Mouse (Mus musculus) layer of hippocampus, adult 8-10 months (tissue): ENCODE data around the gene Mapk1. TPM values are rescaled to one million over a fixed set of nuclear protein-coding genes. Genes with fewer than 3 reads are reported as not detected.

Experiments
- DNase-seq, 2 experiments: peaks; one replicate each; pipeline ENCODE4 v3.0.0; 2022; ENCODE audit warnings: low spot score in 2 of 2
- total RNA-seq, 4 experiments: library from RNA; stranded (reverse); gene quantifications; 2 replicates each; pipeline ENCODE4 v1.2.4; 2022

Mapk1 gene
- total RNA-seq, 4 experiments from 2014 or later: 461 to 545 (median 499) TPM

- no peak for DNase-seq
Measured at GRCm38 (mm10) chr16:17015111-17015852, 32.1 kb downstream of the Mapk1 start.

GRCm38 (mm10) chr16:17015853-17016230 lies 32.7 kb downstream of the Mapk1 start:
- no peak for DNase-seq

- DNase-seq: no peak
Measured at GRCm38 (mm10) chr16:17018071-17018470, 34.9 kb downstream of the Mapk1 start.

GRCm38 (mm10) chr16:17024469-17025148 lies 41.4 kb downstream of the Mapk1 start:
- DNase-seq: no peak

- no peak for DNase-seq
Measured at GRCm38 (mm10) chr16:17029971-17030695, 47.0 kb downstream of the Mapk1 start.

DNA sequence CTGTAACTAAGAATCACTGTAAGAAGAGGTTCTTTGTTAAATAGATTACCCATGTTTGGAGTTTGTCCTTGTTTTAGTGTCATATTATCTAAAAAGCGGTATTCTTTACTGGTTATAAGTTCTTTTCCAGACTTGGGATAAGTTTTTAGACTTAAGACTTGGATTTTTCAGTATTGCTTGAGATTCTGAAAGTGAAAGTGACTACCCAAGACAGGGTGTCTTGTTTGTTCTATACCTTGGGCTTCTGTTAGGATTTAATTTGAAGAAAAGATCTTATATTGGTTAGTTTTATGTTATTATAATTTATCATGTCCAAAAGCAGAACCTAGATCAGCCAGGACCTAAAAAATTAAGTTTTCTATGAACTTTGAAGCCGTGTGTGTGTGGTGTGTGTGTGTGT lies 50.6 kb downstream of the Mapk1 start:
- no peak for DNase-seq

DNA sequence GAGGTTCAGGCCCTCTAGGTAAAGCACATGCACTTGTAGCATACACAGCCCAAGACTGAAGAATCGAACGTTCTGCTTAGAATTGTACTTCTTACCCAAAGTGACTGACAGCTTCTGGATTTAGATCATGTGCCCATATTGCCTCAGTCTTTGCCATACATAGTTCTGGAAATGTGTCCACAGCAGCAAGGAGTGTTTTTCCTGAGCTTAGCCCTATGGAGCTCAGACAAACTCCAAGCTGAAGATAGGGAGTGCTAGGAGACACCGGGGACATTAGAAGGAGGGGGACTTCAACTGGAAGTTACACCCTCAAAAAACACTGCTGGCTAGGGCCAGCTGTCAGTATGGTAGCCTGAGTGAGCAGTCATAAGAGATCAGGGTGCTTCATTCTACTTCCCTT lies 57.5 kb downstream of the Mapk1 start:
- DNase-seq: no peak

DNA sequence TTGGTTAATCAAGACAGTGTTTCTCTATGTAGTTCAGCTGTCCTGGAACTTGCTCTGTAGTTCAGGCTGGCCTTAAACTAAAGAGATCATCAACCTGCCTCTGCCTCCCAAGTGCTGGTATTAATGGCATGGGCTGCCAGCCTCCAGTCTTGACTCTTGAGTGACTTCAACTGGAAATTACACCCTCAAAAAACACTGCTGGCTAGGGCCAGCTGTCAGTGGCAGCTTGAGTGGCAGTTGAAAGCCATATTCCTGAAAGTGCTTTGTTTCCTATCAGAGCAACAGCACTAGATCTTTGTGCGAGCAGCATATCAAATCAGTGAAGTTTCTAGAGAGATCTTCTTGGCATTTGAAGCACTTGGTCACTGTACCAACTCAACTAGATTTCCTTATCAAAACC lies 58.2 kb downstream of the Mapk1 start:
- no peak for DNase-seq

DNA sequence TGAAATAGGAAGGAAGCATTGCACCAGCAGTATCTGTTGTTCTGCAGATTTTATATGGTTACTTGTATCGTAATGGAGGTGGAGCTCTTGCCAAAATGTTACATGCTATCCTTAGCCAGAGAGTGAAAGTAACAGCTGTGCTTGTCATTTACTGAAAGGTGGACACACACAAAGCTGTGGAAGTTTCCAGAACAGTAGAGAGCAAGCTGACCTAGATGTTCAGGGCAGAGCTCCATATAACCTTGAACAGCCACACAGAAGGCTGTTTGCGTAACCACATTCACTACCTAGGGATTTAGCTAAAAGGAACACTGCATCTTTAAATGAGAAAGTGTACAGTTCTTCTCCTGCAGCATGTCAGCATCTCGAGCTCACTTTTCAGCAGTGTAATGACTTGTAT lies 61.1 kb downstream of the Mapk1 start:
- DNase-seq: no peak

GRCm38 (mm10) chr16:17045287-17045686 lies 62.1 kb downstream of the Mapk1 start:
- no peak for DNase-seq

DNA sequence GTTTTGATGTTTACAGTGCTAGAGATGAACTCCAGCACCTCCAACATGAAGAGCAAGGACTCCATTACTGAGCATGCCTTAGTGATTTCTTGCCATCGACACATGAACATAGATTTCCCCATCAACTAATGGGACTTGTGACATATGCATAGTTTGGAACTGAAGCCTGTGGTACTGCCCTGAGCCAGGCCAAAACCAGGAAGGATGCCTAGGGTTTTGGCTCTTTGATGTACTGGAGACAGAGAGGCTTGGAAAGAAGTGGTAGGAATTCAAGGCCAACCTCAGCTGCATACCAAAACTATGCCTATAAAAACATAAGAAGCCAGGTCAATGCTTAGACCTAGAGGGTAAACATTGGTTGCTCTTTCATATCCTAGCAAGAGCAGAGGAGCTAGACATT lies 66.7 kb downstream of the Mapk1 start:
- no peak for DNase-seq

- no peak for DNase-seq
Measured at GRCm38 (mm10) chr16:17052087-17052486, 68.9 kb downstream of the Mapk1 start.

DNA sequence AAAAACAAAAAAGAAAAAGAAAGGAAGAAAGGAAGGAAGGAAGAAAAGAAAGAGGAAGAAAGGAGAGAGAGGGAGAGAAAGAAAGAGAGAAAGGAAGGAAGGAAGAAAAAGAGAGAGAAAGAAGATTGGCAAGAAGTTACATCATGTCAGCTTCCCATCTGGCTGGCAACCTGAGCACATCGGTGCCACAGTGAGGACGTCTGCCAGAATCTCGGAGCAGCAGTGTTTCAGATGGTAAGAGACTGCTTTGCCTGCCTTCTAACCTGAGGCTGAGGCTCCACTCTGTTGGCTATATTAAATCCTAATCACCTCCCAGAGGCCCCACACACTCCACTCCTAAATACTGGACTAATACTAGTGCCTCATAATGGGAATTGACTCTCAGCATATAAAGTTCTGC lies 70.7 kb downstream of the Mapk1 start:
- DNase-seq: no peak

- peak; percentile 67 to 72 for DNase-seq
Measured at GRCm38 (mm10) chr16:17055584-17055983, 72.4 kb downstream of the Mapk1 start.

GRCm38 (mm10) chr16:17062338-17062737 lies 79.2 kb downstream of the Mapk1 start:
- DNase-seq: no peak

DNA sequence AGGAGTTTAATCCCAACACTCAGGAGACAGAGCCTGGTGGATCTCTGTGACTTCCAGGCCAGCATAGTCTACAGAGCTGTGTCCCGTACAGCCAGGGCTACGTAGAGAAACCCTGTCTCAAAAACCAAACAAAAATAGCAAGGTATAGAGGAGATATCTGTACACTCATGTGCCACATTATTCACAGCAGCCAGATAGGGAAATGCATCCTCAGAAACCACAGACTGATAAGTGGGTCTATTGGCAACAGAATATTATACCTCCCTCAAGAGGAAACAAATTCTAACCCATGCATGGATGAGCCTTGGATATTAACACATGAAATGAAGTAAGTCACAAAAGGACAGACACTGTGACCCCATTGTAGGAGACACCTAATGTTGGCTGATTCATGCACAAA lies 84.4 kb downstream of the Mapk1 start:
- no peak for DNase-seq

- peak in 1 of 2 experiments; percentile 82 for DNase-seq
Measured at GRCm38 (mm10) chr16:17069511-17070443, 86.6 kb downstream of the Mapk1 start, which contains the start of gene Ypel1. Gene Ypel1 (plus strand): TSS chr16:17069696.

GRCm38 (mm10) chr16:17070716-17071115 lies 87.5 kb downstream of the Mapk1 start:
- DNase-seq: no peak

GRCm38 (mm10) chr16:17073000-17073399 lies 89.8 kb downstream of the Mapk1 start:
- no peak for DNase-seq

- no peak for DNase-seq
Measured at GRCm38 (mm10) chr16:17076301-17076700, 93.1 kb downstream of the Mapk1 start.

- DNase-seq: no peak
Measured at GRCm38 (mm10) chr16:17076869-17077268, 93.7 kb downstream of the Mapk1 start.
